24 mouse cellular contexts compared by ENCODE assay signal in the genomic region with DNA sequence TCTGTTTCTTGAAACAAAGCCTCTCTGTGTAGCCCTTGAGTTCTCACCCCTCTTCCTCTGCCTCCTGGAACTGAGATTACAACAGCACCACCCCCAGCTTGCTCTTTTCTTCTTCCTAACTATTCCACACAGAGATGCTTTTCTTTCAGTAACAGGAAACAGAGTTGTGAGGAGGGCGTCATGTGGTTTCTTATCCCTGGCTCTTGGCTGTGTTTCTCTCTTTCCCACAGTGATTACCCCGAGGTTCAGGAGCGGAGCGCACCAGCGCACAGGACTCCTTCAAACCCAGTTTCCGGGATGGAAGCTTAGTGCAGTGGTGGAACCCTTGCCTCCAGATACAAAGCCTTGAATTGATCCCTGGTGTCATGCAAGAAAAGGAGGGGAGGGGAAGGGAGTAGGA. TPM values are rescaled to one million over a fixed set of nuclear protein-coding genes. Genes with fewer than 3 reads are reported as not detected.
DNase-seq lines count a peak whose midpoint lies in the region; ATAC-seq and TF ChIP-seq lines count a peak whose summit lies in the region.
"Had no signal": no experiment of that assay in that cellular context is flagged by ENCODE, and none has a peak within 500 bp of the region (broad histone marks: within the 10 kb centered on the region; RNA-seq: fewer than 3 reads in every experiment).

No protein-coding gene starts in this region.

- POLR2A ChIA-PET in Patski (lab: Charles Lee): no interaction called here

- CTCF ChIA-PET in Patski (lab: Charles Lee): interaction anchor here (0.9 to 6.8 kb wide), 3 partner anchors 16 to 32 kb away, joined by 3 to 39 read pairs (median 3); partner anchors contain the start of gene Noct

- no peak for DNase-seq in heart, adult 18-20 months
- peak; percentile 69 for DNase-seq in Patski (ENCODE audit: low read depth, low spot score)
- no peak for DNase-seq in spleen, adult 18-20 months
- no peak for DNase-seq in right cerebral cortex, postnatal 14 days
- DNase-seq in gastrocnemius, postnatal 14 days: no peak
- DNase-seq: adrenal gland, postnatal 10 days; cerebellum, adult 18-20 months; cerebellum, adult 9-11 months; cerebellum, postnatal 36 days; forebrain, postnatal 0 days; gastrocnemius, adult 2 months; gastrocnemius, postnatal 36 days; heart, adult 2 months; heart, postnatal 4 days; kidney, adult 11 months; kidney, adult 9 months had no signal

- H3K9me3 ChIP-seq in heart, embryonic 16.5 days (replicated peaks; ENCODE audit: control insufficient read depth, low read length): peaks cover 3% of the 10 kb centered on the region; the same call in 1 of the 2 replicates
- peaks cover 5% of the 10 kb centered on the region; the same call in 1 of the 2 replicates for H3K9me3 ChIP-seq in E14TG2a.4 (ENCODE audit: low read length)
- H3K9me3 ChIP-seq: embryonic facial prominence, embryonic 10.5 days; forebrain, embryonic 13.5 days; hindbrain, embryonic 12.5 days had no signal

- TF ChIP-seq CTCF in E14TG2a.4 (conservative IDR thresholded peaks at IDR 0.05; ENCODE audit: low read length) (no peak), Patski (IDR thresholded peaks at IDR 0.05) (no peak)

- H3K36me3 ChIP-seq in heart, embryonic 16.5 days (ENCODE audit: control insufficient read depth, insufficient read depth): no peaks in the 10 kb centered on the region
- peaks cover 27% of the 10 kb centered on the region for H3K36me3 ChIP-seq in E14TG2a.4 (ENCODE audit: insufficient read depth, low read length)
- H3K36me3 ChIP-seq: embryonic facial prominence, embryonic 10.5 days; G1E; hindbrain, embryonic 12.5 days had no signal

- WGBS in heart, embryonic 16.5 days: 65% methylated on average over 6 of the region's 6 CpGs

- H3K27me3 ChIP-seq in heart, embryonic 16.5 days (ENCODE audit: control insufficient read depth, insufficient read depth, low read length): no peaks in the 10 kb centered on the region
- no peaks in the 10 kb centered on the region for H3K27me3 ChIP-seq in E14TG2a.4 (ENCODE audit: insufficient read depth, low read length)
- H3K27me3 ChIP-seq in Patski: no peaks in the 10 kb centered on the region
- H3K27me3 ChIP-seq: forebrain, embryonic 13.5 days; hindbrain, embryonic 12.5 days had no signal

- no peak overlapping the region for H3K4me3 ChIP-seq in heart, embryonic 16.5 days (ENCODE audit: low read length)
- 0 out of 2 replicates have a peak overlapping the region, but pooled peaks have one; percentile 17 for H3K4me3 ChIP-seq in E14TG2a.4 (replicated peaks; ENCODE audit: low read length)
- H3K4me3 ChIP-seq in brown adipose tissue, adult 24 weeks (ENCODE audit: insufficient read depth, low read depth, low read length): no peak overlapping the region
- H3K4me3 ChIP-seq: embryonic facial prominence, embryonic 10.5 days; forebrain, embryonic 13.5 days; gastrocnemius, adult 2 months; heart, adult 2 months; hindbrain, embryonic 12.5 days had no signal

- no peak overlapping the region for H3K4me2 ChIP-seq in heart, embryonic 16.5 days (ENCODE audit: low read depth, low read length)
- H3K4me2 ChIP-seq: forebrain, embryonic 13.5 days; hindbrain, embryonic 12.5 days had no signal

- intact Hi-C loops in gastrocnemius, postnatal 14 days (cut with DNase I; ENCODE audit: low total_unique reads): loop anchor here (2.0 kb wide), 1 partner anchor 26 kb away; the partner anchor contains the start of gene Noct

- peak overlapping the region; percentile 18; the same call in 1 of the 2 replicates for H3K27ac ChIP-seq in heart, embryonic 16.5 days (ENCODE audit: low read length)
- 0 out of 2 replicates have a peak overlapping the region, but pooled peaks have one; percentile 11 for H3K27ac ChIP-seq in brown adipose tissue, adult 24 weeks (replicated peaks; ENCODE audit: low read depth, low read length)
- H3K27ac ChIP-seq: embryonic facial prominence, embryonic 10.5 days; forebrain, embryonic 13.5 days; heart, adult 2 months; hindbrain, embryonic 12.5 days; hindbrain, postnatal 0 days had no signal

- no peak overlapping the region for H3K9ac ChIP-seq in heart, embryonic 16.5 days (ENCODE audit: low read length)
- H3K9ac ChIP-seq: forebrain, embryonic 13.5 days; forebrain, postnatal 0 days; hindbrain, embryonic 12.5 days had no signal

- 0 out of 2 replicates have a peak, but pooled peaks have one; percentile 10 for ATAC-seq in heart, embryonic 16.5 days (replicated peaks; ENCODE audit: extremely low read depth, insufficient read depth, low FRiP score)
- no peak for ATAC-seq in Patski
- ATAC-seq: forebrain, embryonic 13.5 days; forebrain, postnatal 0 days; hindbrain, postnatal 0 days had no signal

- peaks cover 18% of the 10 kb centered on the region for H3K4me1 ChIP-seq in heart, embryonic 16.5 days (ENCODE audit: control insufficient read depth, insufficient read depth, low read length)
- peaks cover 73% of the 10 kb centered on the region for H3K4me1 ChIP-seq in E14TG2a.4 (replicated peaks; ENCODE audit: low read depth, low read length)
- peaks cover 32% of the 10 kb centered on the region for H3K4me1 ChIP-seq in brown adipose tissue, adult 24 weeks (ENCODE audit: control insufficient read depth, insufficient read depth, insufficient read length, low read length)

- in situ Hi-C loops in Patski (cut with MboI; ENCODE audit: low pct_unique_long_range_greater_than_20kb): no loop called here

RNA-seq across cellular contexts. Expression of gene Noct, which starts 25.1 kb away (rescaled TPM):
- 9.8 and 11.1 TPM in 2 replicates for polyA plus RNA-seq in heart, embryonic 16.5 days (2015; fragmentation: Nextera tagmentation; extraction: Ambion mirVana)
- total RNA-seq in heart, adult 18-20 months (2021): 10 to 100 TPM; 42.3 to 52.1 TPM
- polyA plus RNA-seq in Patski (2021): 36.1 TPM
- 16.9 and 38.8 TPM in 2 replicates for polyA plus RNA-seq in brown adipose tissue, adult 24 weeks (2012; ENCODE audit: insufficient read depth, insufficient read length, missing spikeins)
- 10 to 100 TPM; 17.0 to 35.4 TPM for total RNA-seq in gastrocnemius, postnatal 14 days (2021)
